Mouse (Mus musculus): ENCODE measurements around the gene Fhod1. TPM values are rescaled to one million over a fixed set of nuclear protein-coding genes. Genes with fewer than 3 reads are reported as not detected.

The Fhod1 gene
- polyA plus RNA-seq, 1 experiment from 2014 or later: 0.49 TPM

DNA sequence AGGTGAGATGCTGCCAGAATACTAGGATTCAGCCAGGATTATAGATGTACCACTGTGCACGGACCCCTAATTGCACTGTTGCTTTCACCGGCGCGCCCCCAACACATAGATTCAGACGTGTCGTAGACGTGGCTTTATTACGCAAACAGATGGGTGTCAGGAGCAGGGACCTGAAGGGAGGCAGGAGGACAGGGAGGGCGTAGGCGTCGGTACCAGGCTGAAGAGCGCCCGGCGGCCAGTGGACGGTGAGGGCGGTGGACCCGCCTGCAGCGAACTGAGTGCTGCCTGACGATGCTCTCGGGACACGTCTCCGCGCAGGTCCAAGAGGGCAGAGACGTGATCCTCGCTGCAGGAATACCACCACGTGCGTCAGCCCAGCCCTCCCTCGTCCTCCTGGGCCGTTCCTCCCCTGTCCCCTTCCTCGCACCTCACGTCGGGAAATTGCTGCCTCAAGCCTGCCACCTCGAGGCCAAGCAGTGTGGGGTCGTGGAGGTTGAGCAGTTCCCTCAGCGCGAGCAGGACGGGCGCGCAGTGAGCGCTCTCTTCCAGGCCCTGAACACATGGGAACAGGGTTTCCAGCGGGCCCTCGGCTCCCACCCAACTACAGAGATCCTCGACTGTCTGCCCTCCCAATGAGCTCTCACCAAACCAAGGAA lies 57.8 kb downstream of the Fhod1 start, which contains the start of gene 4931428F04Rik:
Gene 4931428F04Rik (minus strand): TSS at position 60 of the 656 bp plus-strand sequence.
- Histone ChIP-seq H3K4me1 (ENCODE audit: control insufficient read depth, insufficient read depth, low read length) (peaks cover 38% of the 10 kb centered on the region), H3K4me3 (ENCODE audit: low read depth, low read length) (peak within 1 kb of the TSS; percentile 52), H3K36me3 (ENCODE audit: control insufficient read depth, insufficient read depth, low read length) (no peaks in the 10 kb centered on the region; the same call in 1 of the 2 replicates), H3K27me3 (ENCODE audit: control insufficient read depth, insufficient read depth, low read depth, low read length) (no peaks in the 10 kb centered on the region), H3K4me2 (ENCODE audit: low read length) (peak within 1 kb of the TSS; percentile 79), H3K9ac (ENCODE audit: low read depth, low read length) (peak within 1 kb of the TSS; percentile 69), H3K27ac (ENCODE audit: low read length) (peak within 1 kb of the TSS; percentile 86), H3K9me3 (replicated peaks; ENCODE audit: control insufficient read depth, low read length, poor library complexity, severe bottlenecking) (no peaks in the 10 kb centered on the region)
- peak; percentile 46 for ATAC-seq
- under 1% methylated on average over 42 of the region's 43 CpGs for WGBS

DNA sequence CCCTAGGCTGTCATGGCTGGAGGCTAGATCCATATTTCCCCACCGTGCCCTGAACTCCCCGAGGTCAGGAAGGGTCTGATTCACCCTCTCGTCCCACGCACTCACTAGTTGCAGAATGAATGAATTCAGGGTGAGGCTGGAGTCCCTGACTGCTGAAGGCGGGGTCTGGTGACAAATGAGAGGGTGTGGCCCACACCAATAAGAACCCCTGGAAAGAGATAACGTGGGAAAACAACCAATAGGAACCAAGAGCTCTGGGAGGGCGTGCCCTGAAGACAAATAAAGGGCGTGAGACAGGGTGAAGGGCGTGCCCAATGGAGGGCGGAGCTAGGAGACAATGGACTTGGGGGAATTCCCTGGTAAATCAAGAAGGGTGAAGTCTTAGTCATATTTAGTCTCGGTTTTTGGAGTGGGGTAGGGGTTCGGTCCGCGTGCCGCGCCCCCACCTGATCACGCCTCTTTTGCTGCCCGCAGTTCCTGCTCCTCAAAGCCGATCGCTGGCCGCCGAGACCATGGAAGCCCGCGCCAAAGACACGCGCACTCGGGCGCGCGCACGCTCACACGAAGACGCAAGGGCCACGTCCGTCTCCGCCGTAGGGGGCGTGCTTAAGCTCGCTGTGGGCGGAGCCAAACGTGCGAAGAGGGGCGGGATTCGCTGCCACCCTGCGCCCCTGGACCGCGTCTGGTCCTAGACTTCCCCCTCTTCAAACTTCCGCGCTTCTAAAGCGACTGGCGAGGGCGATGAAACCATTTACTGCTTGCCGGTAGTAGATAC lies 58.6 kb downstream of the Fhod1 start:
- H3K4me2 ChIP-seq (ENCODE audit: low read length): peak overlapping the region; percentile 79
- no peaks in the 10 kb centered on the region for H3K9me3 ChIP-seq (replicated peaks; ENCODE audit: control insufficient read depth, low read length, poor library complexity, severe bottlenecking)
- no peaks in the 10 kb centered on the region for H3K27me3 ChIP-seq (ENCODE audit: control insufficient read depth, insufficient read depth, low read depth, low read length)
- peak overlapping the region; percentile 86 for H3K27ac ChIP-seq (ENCODE audit: low read length)
- H3K4me1 ChIP-seq (ENCODE audit: control insufficient read depth, insufficient read depth, low read length): peaks cover 41% of the 10 kb centered on the region
- H3K36me3 ChIP-seq (ENCODE audit: control insufficient read depth, insufficient read depth, low read length): peaks cover 4% of the 10 kb centered on the region; the same call in 1 of the 2 replicates
- H3K4me3 ChIP-seq (ENCODE audit: low read depth, low read length): peak overlapping the region; percentile 52
- under 1% methylated on average over 53 of the region's 53 CpGs for WGBS
- H3K9ac ChIP-seq (ENCODE audit: low read depth, low read length): peak overlapping the region; percentile 69
- ATAC-seq: peak; percentile 92

DNA sequence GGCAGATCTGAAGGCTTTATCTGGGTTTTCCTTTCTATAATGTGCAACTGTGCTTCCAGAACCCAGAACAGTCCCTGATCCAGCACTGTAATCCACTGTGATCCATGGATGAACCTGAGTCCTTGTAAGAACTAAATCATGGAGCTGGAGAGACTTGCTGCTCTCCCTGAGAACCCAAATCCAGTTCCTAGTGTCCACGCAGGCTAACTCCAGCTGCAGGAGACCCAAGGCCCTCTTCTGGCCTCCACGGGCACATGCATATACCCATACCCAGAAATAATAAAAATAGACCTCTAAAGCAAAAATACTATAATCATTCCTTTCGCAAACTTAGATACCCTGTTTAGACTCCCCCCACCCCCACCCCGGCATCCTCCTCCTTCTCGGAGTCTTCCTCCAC lies 59.5 kb downstream of the Fhod1 start:
- peaks cover 41% of the 10 kb centered on the region for H3K4me1 ChIP-seq (ENCODE audit: control insufficient read depth, insufficient read depth, low read length)
- ATAC-seq: no peak
- H3K4me2 ChIP-seq (ENCODE audit: low read length): peak overlapping the region; percentile 79
- no peaks in the 10 kb centered on the region for H3K9me3 ChIP-seq (replicated peaks; ENCODE audit: control insufficient read depth, low read length, poor library complexity, severe bottlenecking)
- WGBS: 81% methylated on average over 5 of the region's 5 CpGs
- H3K36me3 ChIP-seq (ENCODE audit: control insufficient read depth, insufficient read depth, low read length): peaks cover 4% of the 10 kb centered on the region; the same call in 1 of the 2 replicates
- H3K4me3 ChIP-seq (ENCODE audit: low read depth, low read length): peak overlapping the region; percentile 52
- H3K27me3 ChIP-seq (ENCODE audit: control insufficient read depth, insufficient read depth, low read depth, low read length): no peaks in the 10 kb centered on the region
- H3K9ac ChIP-seq (ENCODE audit: low read depth, low read length): peak overlapping the region; percentile 69
- peak overlapping the region; percentile 86 for H3K27ac ChIP-seq (ENCODE audit: low read length)

DNA sequence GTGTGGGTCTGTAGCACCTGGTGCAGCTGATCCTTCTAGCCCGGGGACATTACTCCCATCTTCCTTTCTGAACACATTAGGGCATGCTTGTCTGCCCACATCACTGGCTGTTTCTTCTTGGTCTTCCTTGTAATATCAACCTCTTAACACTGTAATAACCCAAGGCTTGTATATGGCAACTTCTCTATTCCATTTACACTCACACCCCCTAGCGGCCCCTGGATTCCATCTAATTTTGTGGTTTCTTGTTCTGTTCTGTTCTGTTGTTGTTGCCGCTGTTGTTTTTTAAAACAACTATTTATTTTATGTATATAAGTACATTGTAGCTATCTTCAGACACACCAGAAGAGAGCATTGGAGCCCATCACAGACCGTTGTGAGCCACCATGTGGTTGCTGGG lies 60.8 kb downstream of the Fhod1 start:
- peak overlapping the region; percentile 79 for H3K4me2 ChIP-seq (ENCODE audit: low read length)
- H3K27me3 ChIP-seq (ENCODE audit: control insufficient read depth, insufficient read depth, low read depth, low read length): no peaks in the 10 kb centered on the region; the same call in 1 of the 2 replicates
- no peak overlapping the region for H3K27ac ChIP-seq (ENCODE audit: low read length)
- H3K9me3 ChIP-seq (replicated peaks; ENCODE audit: control insufficient read depth, low read length, poor library complexity, severe bottlenecking): no peaks in the 10 kb centered on the region
- no peak overlapping the region for H3K9ac ChIP-seq (ENCODE audit: low read depth, low read length)
- WGBS: 88% methylated on average over 4 of the region's 4 CpGs
- peaks cover 41% of the 10 kb centered on the region for H3K4me1 ChIP-seq (ENCODE audit: control insufficient read depth, insufficient read depth, low read length)
- peaks cover 12% of the 10 kb centered on the region for H3K36me3 ChIP-seq (ENCODE audit: control insufficient read depth, insufficient read depth, low read length)
- no peak overlapping the region for H3K4me3 ChIP-seq (ENCODE audit: low read depth, low read length)
- ATAC-seq: no peak

DNA sequence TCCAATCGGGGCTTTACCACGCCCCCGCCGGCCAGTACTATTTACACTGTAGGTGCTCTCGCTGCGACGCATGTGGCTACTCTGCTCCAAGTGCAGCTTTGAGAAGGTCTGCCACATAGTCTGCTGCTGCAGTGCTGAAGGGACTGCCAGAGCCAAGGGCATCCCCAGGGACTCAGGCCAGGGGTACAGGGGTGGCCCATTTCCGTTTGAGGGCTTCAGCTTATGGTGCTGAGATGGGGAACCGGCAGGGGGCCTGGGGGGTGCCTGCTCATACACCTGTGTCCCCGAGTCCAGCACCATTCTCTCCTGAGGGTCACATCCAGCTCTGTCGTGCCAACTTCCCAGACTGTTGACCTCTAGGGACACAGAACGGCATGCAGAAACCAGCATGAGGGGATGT lies 62.2 kb downstream of the Fhod1 start:
- Histone ChIP-seq H3K9ac (ENCODE audit: low read depth, low read length) (peak overlapping the region; percentile 36; the same call in 1 of the 2 replicates), H3K27me3 (ENCODE audit: control insufficient read depth, insufficient read depth, low read depth, low read length) (no peaks in the 10 kb centered on the region; the same call in 1 of the 2 replicates), H3K36me3 (ENCODE audit: control insufficient read depth, insufficient read depth, low read length) (peaks cover 17% of the 10 kb centered on the region), H3K4me2 (ENCODE audit: low read length) (no peak overlapping the region), H3K9me3 (replicated peaks; ENCODE audit: control insufficient read depth, low read length, poor library complexity, severe bottlenecking) (no peaks in the 10 kb centered on the region), H3K4me3 (ENCODE audit: low read depth, low read length) (no peak overlapping the region), H3K27ac (ENCODE audit: low read length) (no peak overlapping the region), H3K4me1 (ENCODE audit: control insufficient read depth, insufficient read depth, low read length) (peaks cover 36% of the 10 kb centered on the region)
- 46% methylated on average over 12 of the region's 12 CpGs for WGBS
- ATAC-seq: no peak

DNA sequence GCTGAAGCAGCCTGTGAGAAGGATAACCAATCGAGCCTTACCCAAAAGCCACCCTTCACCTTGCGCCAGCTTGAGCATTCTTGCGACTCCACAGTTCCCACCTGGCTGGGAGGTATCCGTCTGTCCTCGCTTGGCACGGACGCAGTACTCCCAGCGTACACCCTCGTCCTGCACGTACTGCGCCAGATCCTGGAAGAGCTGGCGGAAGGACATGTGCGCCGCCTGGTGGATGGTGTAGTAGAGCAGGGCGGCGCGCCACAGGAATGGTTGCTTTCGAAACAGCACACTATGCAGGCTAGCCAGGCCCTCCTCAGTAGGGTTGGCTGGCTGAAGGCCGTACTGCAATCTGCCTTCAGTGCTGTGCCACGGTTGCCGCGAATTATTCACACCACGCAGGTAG lies 64.7 kb downstream of the Fhod1 start:
- no peak for ATAC-seq
- Histone ChIP-seq H3K36me3 (ENCODE audit: control insufficient read depth, insufficient read depth, low read length) (peaks cover 20% of the 10 kb centered on the region), H3K9me3 (replicated peaks; ENCODE audit: control insufficient read depth, low read length, poor library complexity, severe bottlenecking) (no peaks in the 10 kb centered on the region), H3K27ac (ENCODE audit: low read length) (no peak overlapping the region), H3K4me3 (ENCODE audit: low read depth, low read length) (no peak overlapping the region), H3K9ac (ENCODE audit: low read depth, low read length) (no peak overlapping the region), H3K4me1 (ENCODE audit: control insufficient read depth, insufficient read depth, low read length) (peaks cover 30% of the 10 kb centered on the region), H3K4me2 (ENCODE audit: low read length) (no peak overlapping the region), H3K27me3 (ENCODE audit: control insufficient read depth, insufficient read depth, low read depth, low read length) (peaks cover 2% of the 10 kb centered on the region; the same call in 1 of the 2 replicates)
- 28% methylated on average over 23 of the region's 23 CpGs for WGBS

DNA sequence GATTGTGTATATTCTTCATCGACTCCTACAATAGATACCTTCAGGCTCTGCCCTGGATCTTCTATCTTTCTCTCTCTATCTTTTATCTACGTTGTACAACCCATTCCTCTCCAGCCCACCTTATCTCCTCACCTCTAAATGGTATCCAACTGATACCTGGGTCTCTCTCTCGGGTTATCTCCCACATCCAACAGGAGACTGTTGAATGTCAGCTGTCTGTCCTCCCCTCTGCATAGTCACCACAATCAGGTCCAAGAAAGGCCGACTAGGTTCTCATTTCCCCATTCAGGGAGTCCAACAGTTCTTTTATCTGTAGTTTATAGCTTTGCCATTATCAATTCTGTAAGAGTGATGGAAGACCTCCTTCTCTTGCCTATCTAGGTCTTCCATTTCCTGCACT lies 65.5 kb downstream of the Fhod1 start:
- peaks cover 21% of the 10 kb centered on the region for H3K4me1 ChIP-seq (ENCODE audit: control insufficient read depth, insufficient read depth, low read length)
- H3K27ac ChIP-seq (ENCODE audit: low read length): no peak overlapping the region
- no peak overlapping the region for H3K4me3 ChIP-seq (ENCODE audit: low read depth, low read length)
- H3K9me3 ChIP-seq (replicated peaks; ENCODE audit: control insufficient read depth, low read length, poor library complexity, severe bottlenecking): no peaks in the 10 kb centered on the region
- H3K9ac ChIP-seq (ENCODE audit: low read depth, low read length): no peak overlapping the region
- peaks cover 7% of the 10 kb centered on the region; the same call in 1 of the 2 replicates for H3K27me3 ChIP-seq (ENCODE audit: control insufficient read depth, insufficient read depth, low read depth, low read length)
- peaks cover 20% of the 10 kb centered on the region for H3K36me3 ChIP-seq (ENCODE audit: control insufficient read depth, insufficient read depth, low read length)
- H3K4me2 ChIP-seq (ENCODE audit: low read length): no peak overlapping the region
- no peak for ATAC-seq
- WGBS: 88% methylated on average over 4 of the region's 4 CpGs

DNA sequence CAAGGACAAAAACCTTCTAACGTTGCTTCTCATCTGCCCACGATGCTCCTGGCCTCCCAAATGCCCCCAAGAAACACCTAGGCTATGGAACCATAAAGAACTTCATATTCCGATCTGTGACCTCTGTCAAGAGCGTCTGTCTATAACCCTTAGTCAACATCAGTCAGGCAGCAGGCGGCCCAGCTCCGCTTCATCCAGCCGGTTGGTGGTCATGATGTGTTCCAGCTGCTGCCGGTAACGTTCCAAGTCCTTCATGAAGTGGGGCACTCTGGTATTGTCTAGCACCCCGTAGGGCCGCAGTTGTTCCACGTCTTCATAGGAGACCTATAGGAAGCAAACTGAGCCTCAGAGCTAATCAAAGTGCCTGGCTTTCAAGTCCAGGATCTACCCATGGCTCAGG lies 65.9 kb downstream of the Fhod1 start:
- Histone ChIP-seq H3K4me3 (ENCODE audit: low read depth, low read length) (no peak overlapping the region), H3K36me3 (ENCODE audit: control insufficient read depth, insufficient read depth, low read length) (peaks cover 20% of the 10 kb centered on the region), H3K27ac (ENCODE audit: low read length) (no peak overlapping the region), H3K4me2 (ENCODE audit: low read length) (no peak overlapping the region), H3K9ac (ENCODE audit: low read depth, low read length) (no peak overlapping the region), H3K9me3 (replicated peaks; ENCODE audit: control insufficient read depth, low read length, poor library complexity, severe bottlenecking) (no peaks in the 10 kb centered on the region), H3K27me3 (ENCODE audit: control insufficient read depth, insufficient read depth, low read depth, low read length) (peaks cover 11% of the 10 kb centered on the region), H3K4me1 (ENCODE audit: control insufficient read depth, insufficient read depth, low read length) (peaks cover 21% of the 10 kb centered on the region)
- 88% methylated on average over 12 of the region's 12 CpGs for WGBS
- ATAC-seq: no peak

DNA sequence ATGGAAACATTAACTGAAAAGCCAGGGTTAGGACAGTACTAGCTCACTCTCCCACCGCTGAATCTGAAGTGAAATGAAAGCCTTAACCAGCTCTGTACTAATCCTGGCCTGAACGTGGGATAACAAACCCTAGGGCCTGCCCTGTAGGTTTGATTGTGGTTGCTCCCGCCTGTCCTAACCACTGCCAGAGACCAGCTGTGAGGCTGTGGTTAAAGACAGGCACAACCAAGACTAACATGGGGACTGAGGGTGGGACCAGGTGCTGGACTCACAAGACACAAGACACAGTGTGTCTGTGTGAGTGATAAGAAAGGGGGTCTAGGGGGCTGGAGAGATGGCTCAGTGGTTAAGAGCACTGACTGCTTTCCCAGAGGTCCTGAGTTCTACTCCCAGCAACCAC lies 67.2 kb downstream of the Fhod1 start:
- ATAC-seq: no peak
- Histone ChIP-seq H3K36me3 (ENCODE audit: control insufficient read depth, insufficient read depth, low read length) (peaks cover 20% of the 10 kb centered on the region), H3K4me2 (ENCODE audit: low read length) (no peak overlapping the region), H3K9me3 (replicated peaks; ENCODE audit: control insufficient read depth, low read length, poor library complexity, severe bottlenecking) (no peaks in the 10 kb centered on the region), H3K4me3 (ENCODE audit: low read depth, low read length) (no peak overlapping the region), H3K27ac (ENCODE audit: low read length) (no peak overlapping the region), H3K4me1 (ENCODE audit: control insufficient read depth, insufficient read depth, low read length) (peaks cover 20% of the 10 kb centered on the region), H3K9ac (ENCODE audit: low read depth, low read length) (no peak overlapping the region), H3K27me3 (ENCODE audit: control insufficient read depth, insufficient read depth, low read depth, low read length) (peaks cover 15% of the 10 kb centered on the region)
- 66% methylated on average over 3 of the region's 3 CpGs for WGBS
